Mouse (Mus musculus) forebrain, embryonic 15.5 days (tissue): ENCODE results near the gene Mcm9. TPM values are rescaled to one million over a fixed set of nuclear protein-coding genes. Genes with fewer than 3 reads are reported as not detected.

Experiments
- ATAC-seq: fragments of 200-750 bp; cut with Nextera tagmentation; replicated peaks from 2 replicates; pipeline ENCODE4 v1.8.0; 2017; ENCODE audit warnings: mild to moderate bottlenecking, moderate TSS enrichment, moderate library complexity
- H3K27ac ChIP-seq: fragments of 300-500 bp; sonication (generic); replicated peaks from 2 replicates; pipeline ENCODE4 v1.5.1; 2015; ENCODE audit warnings: mild to moderate bottlenecking, inconsistent platforms
- H3K27me3 ChIP-seq: fragments of 300-500 bp; sonication (generic); 2 replicates; pipeline ENCODE4 v1.6.1; 2015; ENCODE audit warnings: inconsistent platforms
- H3K36me3 ChIP-seq: fragments of 300-500 bp; sonication (generic); 2 replicates; pipeline ENCODE4 v1.6.1; 2015; ENCODE audit warnings: mild to moderate bottlenecking, inconsistent platforms
- H3K4me1 ChIP-seq: fragments of 300-500 bp; sonication (generic); 2 replicates; pipeline ENCODE4 v1.6.1; 2015; ENCODE audit warnings: inconsistent platforms
- H3K4me2 ChIP-seq: fragments of 300-500 bp; sonication (generic); replicated peaks from 2 replicates; pipeline ENCODE4 v1.6.1; 2015; ENCODE audit warnings: mild to moderate bottlenecking, inconsistent platforms
- H3K4me3 ChIP-seq: fragments of 300-500 bp; sonication (generic); 2 replicates; pipeline ENCODE4 v1.5.1; 2015; ENCODE audit warnings: mild to moderate bottlenecking, inconsistent platforms
- H3K9ac ChIP-seq: fragments of 300-500 bp; sonication (generic); replicated peaks from 2 replicates; pipeline ENCODE4 v1.6.1; 2015; ENCODE audit warnings: mild to moderate bottlenecking, inconsistent platforms
- H3K9me3 ChIP-seq: fragments of 300-500 bp; sonication (generic); 2 replicates; pipeline ENCODE4 v1.6.1; 2016; ENCODE audit warnings: inconsistent platforms
- WGBS: fragments of 180-500 bp; shearing (Covaris S2); methylation state at CpG from one replicate; pipeline ENCODE4 v1.1.7; 2015; ENCODE audit warnings: mixed read lengths; 5-methylcytosine and 5-hydroxymethylcytosine counted together
- polyA plus RNA-seq: library from polyadenylated mRNA; unstranded; fragments of >200 nt; fragmentation: Nextera tagmentation; extraction: Ambion mirVana; gene quantifications from 2 replicates; pipeline ENCODE4 v1.2.1, GENCODE M21; 2015

The Mcm9 gene
- polyA plus RNA-seq, 1 experiment from 2014 or later = 10.2 TPM

GRCm38 (mm10) chr10:53562001-53562400 is 68.2 kb downstream of the Mcm9 start:
- WGBS = 90% methylated on average over 5 of the region's 5 CpGs
- Histone ChIP-seq H3K4me3 (no peak overlapping the region), H3K27me3 (no peaks in the 10 kb centered on the region), H3K9ac (no peak overlapping the region), H3K4me2 (no peak overlapping the region), H3K27ac (no peak overlapping the region), H3K9me3 (no peaks in the 10 kb centered on the region), H3K4me1 (no peaks in the 10 kb centered on the region), H3K36me3 (no peaks in the 10 kb centered on the region)
- ATAC-seq = no peak

GRCm38 (mm10) chr10:53537596-53537995 is 92.6 kb downstream of the Mcm9 start:
- H3K27me3 ChIP-seq = no peaks in the 10 kb centered on the region
- ATAC-seq = no peak
- no peak overlapping the region for H3K4me3 ChIP-seq
- no peak overlapping the region for H3K9ac ChIP-seq
- no peaks in the 10 kb centered on the region for H3K4me1 ChIP-seq
- no peak overlapping the region for H3K27ac ChIP-seq
- H3K4me2 ChIP-seq = no peak overlapping the region
- no peaks in the 10 kb centered on the region for H3K9me3 ChIP-seq
- 66% methylated on average over 7 of the region's 7 CpGs for WGBS
- H3K36me3 ChIP-seq = no peaks in the 10 kb centered on the region

GRCm38 (mm10) chr10:53532297-53532696 is 97.9 kb downstream of the Mcm9 start:
- H3K9ac ChIP-seq = no peak overlapping the region
- no peaks in the 10 kb centered on the region for H3K4me1 ChIP-seq

GRCm38 (mm10) chr10:53527838-53528773 is 102.1 kb downstream of the Mcm9 start:
- no peak overlapping the region for H3K4me2 ChIP-seq
- WGBS = 32% methylated on average over 6 of the region's 6 CpGs

More at GRCm38 (mm10) chr10:53532297-53532696, 97.9 kb downstream of the Mcm9 start:
- no peak for ATAC-seq
- H3K4me2 ChIP-seq = no peak overlapping the region
- H3K36me3 ChIP-seq = no peaks in the 10 kb centered on the region
- H3K4me3 ChIP-seq = no peak overlapping the region
- 84% methylated on average over 5 of the region's 5 CpGs for WGBS
- H3K27ac ChIP-seq = no peak overlapping the region
- H3K9me3 ChIP-seq = no peaks in the 10 kb centered on the region
- no peaks in the 10 kb centered on the region for H3K27me3 ChIP-seq

GRCm38 (mm10) chr10:53527344-53527743 is 102.9 kb downstream of the Mcm9 start:
- no peaks in the 10 kb centered on the region for H3K9me3 ChIP-seq
- ATAC-seq = no peak
- no peak overlapping the region for H3K4me3 ChIP-seq
- H3K36me3 ChIP-seq = no peaks in the 10 kb centered on the region
- no peak overlapping the region for H3K4me2 ChIP-seq
- WGBS = 88% methylated on average over 3 of the region's 3 CpGs
- no peaks in the 10 kb centered on the region for H3K4me1 ChIP-seq
- H3K27ac ChIP-seq = no peak overlapping the region
- no peak overlapping the region for H3K9ac ChIP-seq
- H3K27me3 ChIP-seq = no peaks in the 10 kb centered on the region

More at GRCm38 (mm10) chr10:53527838-53528773, 102.1 kb downstream of the Mcm9 start:
- H3K27ac ChIP-seq = no peak overlapping the region
- H3K4me1 ChIP-seq = no peaks in the 10 kb centered on the region
- ATAC-seq = peak; percentile 83
- no peaks in the 10 kb centered on the region for H3K27me3 ChIP-seq
- H3K9ac ChIP-seq = no peak overlapping the region
- H3K9me3 ChIP-seq = no peaks in the 10 kb centered on the region
- no peak overlapping the region for H3K4me3 ChIP-seq
- H3K36me3 ChIP-seq = no peaks in the 10 kb centered on the region

- Histone ChIP-seq H3K36me3 (no peaks in the 10 kb centered on the region), H3K27me3 (no peaks in the 10 kb centered on the region), H3K9me3 (no peaks in the 10 kb centered on the region), H3K4me2 (no peak overlapping the region), H3K4me1 (no peaks in the 10 kb centered on the region), H3K9ac (no peak overlapping the region), H3K27ac (no peak overlapping the region), H3K4me3 (no peak overlapping the region)
- 91% methylated on average over 2 of the region's 2 CpGs for WGBS
- ATAC-seq = no peak
Measured at GRCm38 (mm10) chr10:53526350-53526749, 103.9 kb downstream of the Mcm9 start.

- 73% methylated on average over 3 of the region's 3 CpGs for WGBS
Measured at GRCm38 (mm10) chr10:53525265-53525976, 104.8 kb downstream of the Mcm9 start.

GRCm38 (mm10) chr10:53519068-53519954 is 110.9 kb downstream of the Mcm9 start:
- no peak overlapping the region for H3K9ac ChIP-seq
- H3K27ac ChIP-seq = no peak overlapping the region
- H3K4me2 ChIP-seq = no peak overlapping the region
- no peak overlapping the region for H3K4me3 ChIP-seq
- H3K4me1 ChIP-seq = peaks cover 13% of the 10 kb centered on the region
- H3K36me3 ChIP-seq = no peaks in the 10 kb centered on the region
- no peaks in the 10 kb centered on the region for H3K9me3 ChIP-seq
- no peak for ATAC-seq
- no peaks in the 10 kb centered on the region for H3K27me3 ChIP-seq
- WGBS = 62% methylated on average over 14 of the region's 14 CpGs

More at GRCm38 (mm10) chr10:53525265-53525976, 104.8 kb downstream of the Mcm9 start:
- no peak overlapping the region for H3K4me3 ChIP-seq
- H3K9me3 ChIP-seq = no peaks in the 10 kb centered on the region
- H3K27me3 ChIP-seq = no peaks in the 10 kb centered on the region
- H3K27ac ChIP-seq = no peak overlapping the region
- ATAC-seq = no peak
- no peak overlapping the region for H3K9ac ChIP-seq
- no peaks in the 10 kb centered on the region for H3K4me1 ChIP-seq
- no peaks in the 10 kb centered on the region for H3K36me3 ChIP-seq
- H3K4me2 ChIP-seq = no peak overlapping the region

- no peaks in the 10 kb centered on the region for H3K9me3 ChIP-seq
- H3K27ac ChIP-seq = no peak overlapping the region
- H3K9ac ChIP-seq = no peak overlapping the region
- no peak overlapping the region for H3K4me3 ChIP-seq
- WGBS = 20% methylated on average over 8 of the region's 8 CpGs
- no peaks in the 10 kb centered on the region for H3K36me3 ChIP-seq
- peaks cover 13% of the 10 kb centered on the region for H3K4me1 ChIP-seq
- no peak overlapping the region for H3K4me2 ChIP-seq
- 0 out of 2 replicates have a peak, but pooled peaks have one; percentile 27 for ATAC-seq
- H3K27me3 ChIP-seq = no peaks in the 10 kb centered on the region
Measured at GRCm38 (mm10) chr10:53518599-53518913, 111.7 kb downstream of the Mcm9 start.

GRCm38 (mm10) chr10:53517770-53518598 is 112.3 kb downstream of the Mcm9 start:
- ATAC-seq = no peak
- 39% methylated on average over 14 of the region's 14 CpGs for WGBS
- no peak overlapping the region for H3K4me2 ChIP-seq
- no peaks in the 10 kb centered on the region for H3K9me3 ChIP-seq
- no peaks in the 10 kb centered on the region for H3K27me3 ChIP-seq
- H3K27ac ChIP-seq = no peak overlapping the region
- H3K9ac ChIP-seq = no peak overlapping the region
- no peaks in the 10 kb centered on the region for H3K36me3 ChIP-seq
- H3K4me1 ChIP-seq = peaks cover 13% of the 10 kb centered on the region
- H3K4me3 ChIP-seq = no peak overlapping the region

GRCm38 (mm10) chr10:53512491-53512890 is 117.7 kb downstream of the Mcm9 start:
- no peak for ATAC-seq
- H3K36me3 ChIP-seq = no peaks in the 10 kb centered on the region
- H3K4me1 ChIP-seq = no peaks in the 10 kb centered on the region
- no peak overlapping the region for H3K4me2 ChIP-seq
- no CpG with 5 or more reads among the region's 1 CpGs for WGBS
- no peak overlapping the region for H3K9ac ChIP-seq
- H3K27me3 ChIP-seq = no peaks in the 10 kb centered on the region
- no peak overlapping the region for H3K27ac ChIP-seq
- no peak overlapping the region for H3K4me3 ChIP-seq
- no peaks in the 10 kb centered on the region for H3K9me3 ChIP-seq
